Mouse (Mus musculus) kidney, adult 11 months (tissue): ENCODE results near the gene Cdc42bpa.
A peak's percentile ranks its signal among the peaks of the same experiment; 100 is the strongest.

Source experiments
- DNase-seq: peaks from one replicate; pipeline ENCODE4 v3.0.0; 2022

Gene Cdc42bpa

GRCm38 (mm10) chr1:180194048-180194447 is 233.8 kb downstream of the Cdc42bpa start:
- no peak for DNase-seq

GRCm38 (mm10) chr1:180194781-180195471 is 234.7 kb downstream of the Cdc42bpa start:
- DNase-seq: peak; percentile 87

GRCm38 (mm10) chr1:180195703-180196381 is 235.6 kb downstream of the Cdc42bpa start:
- peak; percentile 99 for DNase-seq

- DNase-seq: peak; percentile 82
Observed at GRCm38 (mm10) chr1:180196508-180196907, 236.2 kb downstream of the Cdc42bpa start.

- DNase-seq: no peak
Observed at GRCm38 (mm10) chr1:180197956-180198355, 237.7 kb downstream of the Cdc42bpa start.

GRCm38 (mm10) chr1:180198959-180199714 is 238.9 kb downstream of the Cdc42bpa start, which contains the start of gene Coq8a:
Gene Coq8a, minus strand, starts transcription at chr1:180199602.
- no peak for DNase-seq

- DNase-seq: no peak
Observed at GRCm38 (mm10) chr1:180199715-180200050, 239.4 kb downstream of the Cdc42bpa start.

- DNase-seq: no peak
Observed at GRCm38 (mm10) chr1:180200722-180201121, 240.4 kb downstream of the Cdc42bpa start.

- DNase-seq: no peak
Observed at GRCm38 (mm10) chr1:180208370-180208769, 248.1 kb downstream of the Cdc42bpa start.

- DNase-seq: peak; percentile 58
Observed at GRCm38 (mm10) chr1:180210031-180210432, 249.8 kb downstream of the Cdc42bpa start.

GRCm38 (mm10) chr1:180210781-180211271 is 250.6 kb downstream of the Cdc42bpa start:
- DNase-seq: peak; percentile 86

GRCm38 (mm10) chr1:180212911-180213310 is 252.6 kb downstream of the Cdc42bpa start:
- DNase-seq: peak; percentile 41

GRCm38 (mm10) chr1:180215044-180215443 is 254.8 kb downstream of the Cdc42bpa start:
- peak; percentile 80 for DNase-seq
